Mouse (Mus musculus) liver, adult 2 months (tissue): Measurements from ENCODE around the gene Dicer1.

Experiments
- CTCF ChIP-seq: fragments of 200-500 bp; IDR thresholded peaks from 2 replicates; pipeline ENCODE4 v1.5.1; 2011; ENCODE audit warnings: low read depth, low read length, control low read depth
- POLR2A ChIP-seq: fragments of 200-500 bp; IDR thresholded peaks from 2 replicates; pipeline ENCODE4 v1.6.1; 2011; ENCODE audit warnings: low read length, control low read depth; ENCODE audit not compliant: insufficient read depth; ENCODE audit errors: extremely low read depth

GRCm38 (mm10) chr12:104740841-104741787 lies 10.6 kb downstream of the Dicer1 start:
- TF ChIP-seq CTCF (no peak), POLR2A (no peak)
